Mouse (Mus musculus): ENCODE measurements at regions not wholly inside any gene's neighbourhood (a gene's known extent, or its start where the extent isn't known, plus 50 kb on each side); places are given as distances from the start of the nearest gene placed in this dataset.

DNA sequence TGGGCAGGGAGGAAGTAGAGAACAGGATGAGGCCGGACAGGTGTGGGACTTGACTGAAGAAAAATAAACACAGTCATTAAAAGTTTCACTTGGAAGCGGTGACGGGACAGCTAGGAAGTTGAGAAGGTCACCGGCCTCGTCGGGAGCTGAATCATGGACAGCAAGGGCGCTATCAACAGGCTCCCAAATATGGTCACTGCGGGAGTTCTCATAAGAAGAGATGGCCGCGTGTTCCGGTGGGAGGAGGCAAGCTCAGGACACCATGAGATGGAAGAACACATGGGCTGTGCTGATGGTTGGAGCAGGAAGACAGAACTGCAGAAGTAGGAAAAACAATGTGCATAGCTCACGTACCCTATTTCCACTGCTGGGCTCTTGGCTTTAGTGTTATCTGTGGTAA, 68.9 kb upstream of the Vldlr start:
- Histone ChIP-seq H3K9ac (ENCODE audit: low read depth, low read length) (no peak overlapping the region), H3K27me3 (replicated peaks; ENCODE audit: control insufficient read depth, insufficient read depth, low read length) (no peaks in the 10 kb centered on the region), H3K27ac (ENCODE audit: low read depth, low read length) (no peak overlapping the region), H3K4me2 (ENCODE audit: low read length) (no peak overlapping the region), H3K36me3 (ENCODE audit: control insufficient read depth, insufficient read depth, low read length) (no peaks in the 10 kb centered on the region), H3K9me3 (ENCODE audit: control insufficient read depth, low read length) (no peaks in the 10 kb centered on the region), H3K4me3 (ENCODE audit: low read length) (no peak overlapping the region), H3K4me1 (ENCODE audit: control insufficient read depth, insufficient read depth, low read depth, low read length) (no peaks in the 10 kb centered on the region)
- WGBS: 90% methylated on average over 12 of the region's 12 CpGs
- ATAC-seq: no peak

DNA sequence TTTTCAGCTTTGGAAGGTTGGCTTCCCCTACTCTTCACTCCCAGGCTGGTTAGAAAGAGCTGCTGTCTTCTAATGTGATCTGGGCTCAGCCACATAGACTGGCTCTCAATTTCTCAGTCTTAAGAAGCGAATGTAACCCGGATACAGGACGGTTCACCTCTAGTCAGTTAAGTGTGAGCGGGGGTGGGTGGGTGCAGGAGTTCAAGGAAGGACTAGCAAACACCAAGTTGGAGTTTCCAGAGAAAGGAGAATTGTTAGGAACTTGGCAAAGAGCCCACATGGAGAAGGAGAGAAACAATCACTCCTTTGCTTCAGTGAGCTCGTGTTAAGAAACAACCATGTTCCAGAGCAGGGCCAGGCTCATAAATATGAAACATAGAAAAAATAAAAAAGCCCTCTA, 68.0 kb upstream of the Vldlr start:
- Histone ChIP-seq H3K9ac (ENCODE audit: low read depth, low read length) (no peak overlapping the region), H3K27ac (ENCODE audit: low read depth, low read length) (no peak overlapping the region), H3K9me3 (ENCODE audit: control insufficient read depth, low read length) (no peaks in the 10 kb centered on the region), H3K4me2 (ENCODE audit: low read length) (no peak overlapping the region), H3K36me3 (ENCODE audit: control insufficient read depth, insufficient read depth, low read length) (no peaks in the 10 kb centered on the region), H3K4me3 (ENCODE audit: low read length) (no peak overlapping the region), H3K4me1 (ENCODE audit: control insufficient read depth, insufficient read depth, low read depth, low read length) (no peaks in the 10 kb centered on the region), H3K27me3 (replicated peaks; ENCODE audit: control insufficient read depth, insufficient read depth, low read length) (no peaks in the 10 kb centered on the region)
- ATAC-seq: no peak
- 67% methylated on average over 5 of the region's 5 CpGs for WGBS

DNA sequence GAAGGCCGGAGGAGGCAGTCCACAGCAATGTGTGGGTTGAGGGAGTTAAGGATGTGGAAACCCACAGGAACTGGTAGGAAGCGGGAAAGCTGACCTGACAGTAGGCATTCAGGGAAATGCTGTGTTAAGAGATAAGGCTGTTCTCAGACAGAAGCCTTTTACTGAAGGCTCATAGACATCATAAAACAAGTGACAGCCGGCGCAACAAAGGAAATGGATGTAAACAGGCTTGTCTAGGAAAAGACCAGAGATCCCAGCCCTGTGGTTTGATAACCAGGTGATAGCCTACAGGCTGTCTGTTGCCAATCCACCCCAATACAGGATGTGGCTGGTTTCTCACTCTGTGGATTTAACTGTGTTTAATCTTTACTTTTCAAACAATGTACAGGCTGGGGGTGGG, 66.7 kb upstream of the Vldlr start:
- no peaks in the 10 kb centered on the region for H3K4me1 ChIP-seq (ENCODE audit: control insufficient read depth, insufficient read depth, low read depth, low read length)
- no peaks in the 10 kb centered on the region for H3K36me3 ChIP-seq (ENCODE audit: control insufficient read depth, insufficient read depth, low read length)
- no peak for ATAC-seq
- no peak overlapping the region for H3K4me2 ChIP-seq (ENCODE audit: low read length)
- 86% methylated on average over 4 of the region's 4 CpGs for WGBS
- H3K27me3 ChIP-seq (replicated peaks; ENCODE audit: control insufficient read depth, insufficient read depth, low read length): no peaks in the 10 kb centered on the region
- H3K9ac ChIP-seq (ENCODE audit: low read depth, low read length): no peak overlapping the region
- no peak overlapping the region for H3K27ac ChIP-seq (ENCODE audit: low read depth, low read length)
- no peak overlapping the region for H3K4me3 ChIP-seq (ENCODE audit: low read length)
- H3K9me3 ChIP-seq (ENCODE audit: control insufficient read depth, low read length): no peaks in the 10 kb centered on the region

- Histone ChIP-seq H3K27me3 (replicated peaks; ENCODE audit: control insufficient read depth, insufficient read depth, low read length) (no peaks in the 10 kb centered on the region), H3K4me1 (ENCODE audit: control insufficient read depth, insufficient read depth, low read depth, low read length) (no peaks in the 10 kb centered on the region), H3K36me3 (ENCODE audit: control insufficient read depth, insufficient read depth, low read length) (no peaks in the 10 kb centered on the region), H3K4me2 (ENCODE audit: low read length) (no peak overlapping the region), H3K9me3 (ENCODE audit: control insufficient read depth, low read length) (0 out of 2 replicates have a peak, but pooled peaks cover 2% of the 10 kb centered on the region), H3K9ac (ENCODE audit: low read depth, low read length) (no peak overlapping the region), H3K4me3 (ENCODE audit: low read length) (no peak overlapping the region), H3K27ac (ENCODE audit: low read depth, low read length) (no peak overlapping the region)
- 73% methylated on average over 4 of the region's 4 CpGs for WGBS
- no peak for ATAC-seq
These were observed 54.4 kb upstream of the Vldlr start for GRCm38 (mm10) chr19:27161933-27162332.
